In genomic region chr4:135884531-135884930, GRCm38 (mm10) we compare ENCODE assay signal across 18 mouse cellular contexts. TPM values are rescaled to one million over a fixed set of nuclear protein-coding genes. Genes with fewer than 3 reads are reported as not detected.
A peak's percentile ranks its signal among the peaks of the same experiment; 100 is the strongest.
DNase-seq lines count a peak whose midpoint lies in the region; ATAC-seq lines count a peak whose summit lies in the region.
"Had no signal": no experiment of that assay in that cellular context is flagged by ENCODE, and none has a peak within 500 bp of the region (broad histone marks: within the 10 kb centered on the region; RNA-seq: fewer than 3 reads in every experiment).

No protein-coding gene starts in this region.

- H3K4me1 ChIP-seq in forebrain, embryonic 10.5 days: peaks cover 24% of the 10 kb centered on the region
- H3K4me1 ChIP-seq in forebrain, embryonic 11.5 days (replicated peaks; ENCODE audit: control insufficient read depth, insufficient read depth, low read length): no peaks in the 10 kb centered on the region
- H3K4me1 ChIP-seq in liver, embryonic 11.5 days (replicated peaks; ENCODE audit: control insufficient read depth, insufficient read depth, low read length): peaks cover 5% of the 10 kb centered on the region; the same call in 1 of the 2 replicates
- H3K4me1 ChIP-seq in limb, embryonic 12.5 days (replicated peaks): peaks cover 11% of the 10 kb centered on the region
- H3K4me1 ChIP-seq: neural tube, embryonic 15.5 days had no signal

- DNase-seq in forebrain, embryonic 10.5 days (ENCODE audit: extremely low spot score, low spot score): no peak
- DNase-seq in forebrain, embryonic 11.5 days (ENCODE audit: low spot score): no peak
- DNase-seq in liver, embryonic 11.5 days (ENCODE audit: low spot score): peak; percentile 29
- DNase-seq in liver (no peak), ZHBTc4 (ENCODE audit: low read depth, low spot score) (peak; percentile 69)
- DNase-seq in gastrocnemius, postnatal 4 days (ENCODE audit: low spot score in 2 of 2): no peak
- DNase-seq in urinary bladder, postnatal 10 days (ENCODE audit: low spot score): no peak
- DNase-seq: cerebellum, adult 18-20 months; forebrain, postnatal 0 days; kidney, postnatal 14 days; lung, postnatal 10 days; spleen, adult 18-20 months had no signal

- H3K27ac ChIP-seq in forebrain, embryonic 10.5 days: peak overlapping the region; percentile 71
- H3K27ac ChIP-seq in forebrain, embryonic 11.5 days (ENCODE audit: low read depth, low read length): no peak overlapping the region
- H3K27ac ChIP-seq in liver, embryonic 11.5 days (ENCODE audit: low read depth, low read length): no peak overlapping the region
- peak overlapping the region; percentile 59; the same call in 1 of the 2 replicates for H3K27ac ChIP-seq in limb, embryonic 12.5 days
- H3K27ac ChIP-seq: liver, embryonic 14.5 days; midbrain, embryonic 10.5 days; neural tube, embryonic 15.5 days had no signal

- WGBS in forebrain, embryonic 10.5 days: 64% methylated on average over 6 of the region's 6 CpGs
- 46% methylated on average over 6 of the region's 6 CpGs for WGBS in forebrain, embryonic 11.5 days
- WGBS in liver, embryonic 11.5 days: 68% methylated on average over 6 of the region's 6 CpGs
- 35% methylated on average over 6 of the region's 6 CpGs for WGBS in limb, embryonic 12.5 days

- H3K4me2 ChIP-seq in forebrain, embryonic 11.5 days (ENCODE audit: low read depth, low read length, severe bottlenecking): no peak overlapping the region
- no peak overlapping the region for H3K4me2 ChIP-seq in liver, embryonic 11.5 days
- H3K4me2 ChIP-seq in limb, embryonic 12.5 days: no peak overlapping the region
- H3K4me2 ChIP-seq: heart, embryonic 12.5 days; neural tube, embryonic 15.5 days had no signal

- no peaks in the 10 kb centered on the region; the same call in 1 of the 2 replicates for H3K9me3 ChIP-seq in forebrain, embryonic 10.5 days
- no peaks in the 10 kb centered on the region for H3K9me3 ChIP-seq in forebrain, embryonic 11.5 days (ENCODE audit: control insufficient read depth, low read length)
- H3K9me3 ChIP-seq in liver, embryonic 11.5 days (ENCODE audit: control insufficient read depth, low read length): no peaks in the 10 kb centered on the region
- H3K9me3 ChIP-seq in limb, embryonic 12.5 days: no peaks in the 10 kb centered on the region
- H3K9me3 ChIP-seq: heart, embryonic 12.5 days; midbrain, embryonic 10.5 days; neural tube, embryonic 15.5 days had no signal

- no peaks in the 10 kb centered on the region for H3K36me3 ChIP-seq in forebrain, embryonic 10.5 days (replicated peaks)
- no peaks in the 10 kb centered on the region for H3K36me3 ChIP-seq in forebrain, embryonic 11.5 days (ENCODE audit: control insufficient read depth, insufficient read depth, low read length)
- no peaks in the 10 kb centered on the region for H3K36me3 ChIP-seq in liver, embryonic 11.5 days (ENCODE audit: control insufficient read depth, insufficient read depth, low read length)
- no peaks in the 10 kb centered on the region for H3K36me3 ChIP-seq in limb, embryonic 12.5 days
- H3K36me3 ChIP-seq: heart, embryonic 12.5 days; midbrain, embryonic 10.5 days; neural tube, embryonic 15.5 days had no signal

- no peaks in the 10 kb centered on the region for H3K27me3 ChIP-seq in forebrain, embryonic 10.5 days (ENCODE audit: poor library complexity, severe bottlenecking)
- no peaks in the 10 kb centered on the region for H3K27me3 ChIP-seq in forebrain, embryonic 11.5 days (ENCODE audit: control insufficient read depth, insufficient read depth, low read length)
- no peaks in the 10 kb centered on the region for H3K27me3 ChIP-seq in liver, embryonic 11.5 days (replicated peaks; ENCODE audit: control insufficient read depth, insufficient read depth, low read length)
- no peaks in the 10 kb centered on the region for H3K27me3 ChIP-seq in limb, embryonic 12.5 days
- H3K27me3 ChIP-seq: heart, embryonic 12.5 days; neural tube, embryonic 15.5 days had no signal

- no peak overlapping the region for H3K4me3 ChIP-seq in forebrain, embryonic 10.5 days
- H3K4me3 ChIP-seq in forebrain, embryonic 11.5 days (ENCODE audit: low read depth, low read length): no peak overlapping the region
- no peak overlapping the region for H3K4me3 ChIP-seq in liver, embryonic 11.5 days (ENCODE audit: low read depth, low read length)
- H3K4me3 ChIP-seq in limb, embryonic 12.5 days (replicated peaks): no peak overlapping the region
- H3K4me3 ChIP-seq: erythroblast, embryonic 14.5 days; heart, embryonic 12.5 days; midbrain, embryonic 10.5 days; neural tube, embryonic 15.5 days had no signal

- no peak for ATAC-seq in forebrain, embryonic 11.5 days (replicated peaks; ENCODE audit: low FRiP score)
- ATAC-seq in liver, embryonic 11.5 days (replicated peaks; ENCODE audit: low FRiP score): no peak
- no peak for ATAC-seq in limb, embryonic 12.5 days (ENCODE audit: insufficient number of reproducible peaks, insufficient read depth, low FRiP score, low TSS enrichment, low read depth)
- ATAC-seq: forebrain, postnatal 0 days had no signal

- H3K9ac ChIP-seq in forebrain, embryonic 11.5 days (ENCODE audit: low read length): no peak overlapping the region
- H3K9ac ChIP-seq in liver, embryonic 11.5 days (ENCODE audit: low read depth, low read length): no peak overlapping the region
- H3K9ac ChIP-seq in limb, embryonic 12.5 days (replicated peaks): no peak overlapping the region
- H3K9ac ChIP-seq: forebrain, postnatal 0 days; heart, embryonic 12.5 days; liver, embryonic 14.5 days; neural tube, embryonic 15.5 days had no signal

RNA-seq across cellular contexts. Expression of gene Cnr2, which starts 10.7 kb away (rescaled TPM):
- polyA plus RNA-seq in forebrain, embryonic 10.5 days (2016; fragmentation: Nextera tagmentation; extraction: Ambion mirVana): 0.30 and 0.48 TPM in 2 replicates
- polyA plus RNA-seq in forebrain, embryonic 11.5 days (2014; fragmentation: Nextera tagmentation; extraction: Ambion mirVana): 0.13 and 0.17 TPM in 2 replicates
- polyA plus RNA-seq in liver, embryonic 11.5 days (2014; fragmentation: Nextera tagmentation; extraction: Ambion mirVana): 6.3 and 7.1 TPM in 2 replicates
- polyA plus RNA-seq in limb, embryonic 12.5 days (2016; fragmentation: Nextera tagmentation; extraction: Ambion mirVana): 0.22 and 0.45 TPM in 2 replicates
- total RNA-seq in gastrocnemius, postnatal 4 days (2021): under 1 TPM; 0.65 to 0.78 TPM
- polyA plus RNA-seq: erythroblast, embryonic 14.5 days had no signal

RNA-seq across cellular contexts. Expression of gene Pnrc2, which starts 10.9 kb away (rescaled TPM):
- polyA plus RNA-seq in forebrain, embryonic 10.5 days (2016; fragmentation: Nextera tagmentation; extraction: Ambion mirVana): 205 and 219 TPM in 2 replicates
- 220 and 234 TPM in 2 replicates for polyA plus RNA-seq in forebrain, embryonic 11.5 days (2014; fragmentation: Nextera tagmentation; extraction: Ambion mirVana)
- polyA plus RNA-seq in liver, embryonic 11.5 days (2014; fragmentation: Nextera tagmentation; extraction: Ambion mirVana): 133 and 147 TPM in 2 replicates
- polyA plus RNA-seq in limb, embryonic 12.5 days (2016; fragmentation: Nextera tagmentation; extraction: Ambion mirVana): 209 and 220 TPM in 2 replicates
- 10 to 100 TPM; 76.6 to 91.3 TPM for total RNA-seq in gastrocnemius, postnatal 4 days (2021)

RNA-seq across cellular contexts. Expression of gene Srsf10, which starts 29.0 kb away (rescaled TPM):
- 383 and 421 TPM in 2 replicates for polyA plus RNA-seq in forebrain, embryonic 10.5 days (2016; fragmentation: Nextera tagmentation; extraction: Ambion mirVana)
- 392 and 452 TPM in 2 replicates for polyA plus RNA-seq in forebrain, embryonic 11.5 days (2014; fragmentation: Nextera tagmentation; extraction: Ambion mirVana)
- 233 and 249 TPM in 2 replicates for polyA plus RNA-seq in liver, embryonic 11.5 days (2014; fragmentation: Nextera tagmentation; extraction: Ambion mirVana)
- 392 and 402 TPM in 2 replicates for polyA plus RNA-seq in limb, embryonic 12.5 days (2016; fragmentation: Nextera tagmentation; extraction: Ambion mirVana)
- 10 to 100 TPM; 61.0 to 86.0 TPM for total RNA-seq in gastrocnemius, postnatal 4 days (2021)

RNA-seq across cellular contexts. Expression of gene Fuca1, which starts 36.0 kb away (rescaled TPM):
- polyA plus RNA-seq in forebrain, embryonic 10.5 days (2016; fragmentation: Nextera tagmentation; extraction: Ambion mirVana): 46.4 and 52.4 TPM in 2 replicates
- 42.3 and 49.2 TPM in 2 replicates for polyA plus RNA-seq in forebrain, embryonic 11.5 days (2014; fragmentation: Nextera tagmentation; extraction: Ambion mirVana)
- polyA plus RNA-seq in liver, embryonic 11.5 days (2014; fragmentation: Nextera tagmentation; extraction: Ambion mirVana): 39.6 and 47.7 TPM in 2 replicates
- polyA plus RNA-seq in limb, embryonic 12.5 days (2016; fragmentation: Nextera tagmentation; extraction: Ambion mirVana): 47.0 and 51.0 TPM in 2 replicates
- 10 to 100 TPM; 46.6 to 46.7 TPM for total RNA-seq in gastrocnemius, postnatal 4 days (2021)

Comparison
In these comparisons a context has a peak if more than half of its experiments do, and no peak if none do; other contexts are left out.
1. DNase-seq: peak in liver, embryonic 11.5 days (single experiment) and ZHBTc4 (single experiment); none in forebrain, embryonic 10.5 days (single experiment), forebrain, embryonic 11.5 days (single experiment), liver (single experiment), gastrocnemius, postnatal 4 days (0 of 2) and urinary bladder, postnatal 10 days (single experiment).
2. H3K27ac ChIP-seq: peak in forebrain, embryonic 10.5 days (single experiment) and limb, embryonic 12.5 days (single experiment); none in forebrain, embryonic 11.5 days (single experiment) and liver, embryonic 11.5 days (single experiment).